Mouse (Mus musculus): ENCODE results near the gene Gm47841. TPM values are rescaled to one million over a fixed set of nuclear protein-coding genes. Genes with fewer than 3 reads are reported as not detected.

Gene Gm47841
- polyA plus RNA-seq (2015; fragmentation: Nextera tagmentation; extraction: Ambion mirVana), result 0.14 TPM in 1 of 2 replicates, not detected in the other

- peak within 1 kb of the TSS; percentile 54 for H3K9ac ChIP-seq (replicated peaks)
- H3K36me3 ChIP-seq, result peaks cover under 1% of the 10 kb centered on the region; the same call in 1 of the 2 replicates
- H3K4me1 ChIP-seq, result peaks cover 17% of the 10 kb centered on the region
- H3K4me2 ChIP-seq, result peak within 1 kb of the TSS; percentile 94
- no peak for ATAC-seq (ENCODE audit: low FRiP score)
- 2% methylated on average over 21 of the region's 23 CpGs for WGBS
- no peaks in the 10 kb centered on the region for H3K9me3 ChIP-seq (replicated peaks)
- no peak within 1 kb of the TSS for H3K27ac ChIP-seq (replicated peaks)
- peak within 1 kb of the TSS; percentile 47 for H3K4me3 ChIP-seq (replicated peaks)
- peaks cover 70% of the 10 kb centered on the region for H3K27me3 ChIP-seq (replicated peaks)
These were observed at the start of gene Gm47841 for GRCm38 (mm10) chr15:101047194-101047555. Gene Gm47841 (minus strand): TSS chr15:101047397.

- Histone ChIP-seq H3K36me3 (no peaks in the 10 kb centered on the region), H3K9me3 (replicated peaks) (no peaks in the 10 kb centered on the region), H3K4me2 (no peak overlapping the region), H3K27ac (replicated peaks) (no peak overlapping the region), H3K9ac (replicated peaks) (no peak overlapping the region), H3K27me3 (replicated peaks) (no peaks in the 10 kb centered on the region), H3K4me1 (peaks cover 30% of the 10 kb centered on the region), H3K4me3 (replicated peaks) (no peak overlapping the region)
- ATAC-seq (ENCODE audit: low FRiP score), result no peak
- WGBS, result 44% methylated on average over 3 of the region's 3 CpGs
These were observed 48.2 kb upstream of the Gm47841 start for GRCm38 (mm10) chr15:101095392-101095791.

GRCm38 (mm10) chr15:101094979-101095378, 47.8 kb upstream of the Gm47841 start:
- H3K4me2 ChIP-seq, result no peak overlapping the region
- H3K36me3 ChIP-seq, result no peaks in the 10 kb centered on the region
- no peak overlapping the region for H3K9ac ChIP-seq (replicated peaks)
- no peaks in the 10 kb centered on the region for H3K9me3 ChIP-seq (replicated peaks)
- H3K27me3 ChIP-seq (replicated peaks), result no peaks in the 10 kb centered on the region
- WGBS, result 63% methylated on average over 9 of the region's 9 CpGs
- no peak overlapping the region for H3K4me3 ChIP-seq (replicated peaks)
- ATAC-seq (ENCODE audit: low FRiP score), result no peak
- H3K27ac ChIP-seq (replicated peaks), result no peak overlapping the region
- H3K4me1 ChIP-seq, result peaks cover 30% of the 10 kb centered on the region

- ATAC-seq (ENCODE audit: low FRiP score), result no peak
- WGBS, result 44% methylated on average over 6 of the region's 6 CpGs
- H3K27ac ChIP-seq (replicated peaks), result no peak overlapping the region
These were observed 46.8 kb upstream of the Gm47841 start for GRCm38 (mm10) chr15:101093988-101094387.

GRCm38 (mm10) chr15:101092829-101093648, 45.8 kb upstream of the Gm47841 start:
- no peak overlapping the region for H3K4me3 ChIP-seq (replicated peaks)
- peak; percentile 77 for ATAC-seq (ENCODE audit: low FRiP score)
- 9% methylated on average over 25 of the region's 25 CpGs for WGBS
- H3K36me3 ChIP-seq, result no peaks in the 10 kb centered on the region
- no peak overlapping the region for H3K9ac ChIP-seq (replicated peaks)
- no peaks in the 10 kb centered on the region for H3K9me3 ChIP-seq (replicated peaks)
- H3K27ac ChIP-seq (replicated peaks), result peak overlapping the region; percentile 64
- no peaks in the 10 kb centered on the region for H3K27me3 ChIP-seq (replicated peaks)
- H3K4me2 ChIP-seq, result peak overlapping the region; percentile 29
- H3K4me1 ChIP-seq, result peaks cover 25% of the 10 kb centered on the region

More at GRCm38 (mm10) chr15:101093988-101094387, 46.8 kb upstream of the Gm47841 start:
- no peaks in the 10 kb centered on the region for H3K27me3 ChIP-seq (replicated peaks)
- H3K36me3 ChIP-seq, result no peaks in the 10 kb centered on the region
- no peak overlapping the region for H3K9ac ChIP-seq (replicated peaks)
- no peak overlapping the region for H3K4me3 ChIP-seq (replicated peaks)
- H3K4me2 ChIP-seq, result no peak overlapping the region
- no peaks in the 10 kb centered on the region for H3K9me3 ChIP-seq (replicated peaks)
- H3K4me1 ChIP-seq, result peaks cover 30% of the 10 kb centered on the region

GRCm38 (mm10) chr15:101092121-101092828, 45.1 kb upstream of the Gm47841 start:
- ATAC-seq (ENCODE audit: low FRiP score), result peak; percentile 21; the same call in 1 of the 2 replicates
- H3K9me3 ChIP-seq (replicated peaks), result no peaks in the 10 kb centered on the region
- WGBS, result 21% methylated on average over 14 of the region's 14 CpGs
- H3K4me3 ChIP-seq (replicated peaks), result no peak overlapping the region
- no peak overlapping the region for H3K9ac ChIP-seq (replicated peaks)
- H3K4me2 ChIP-seq, result peak overlapping the region; percentile 29
- peaks cover 21% of the 10 kb centered on the region for H3K4me1 ChIP-seq
- H3K36me3 ChIP-seq, result no peaks in the 10 kb centered on the region
- peak overlapping the region; percentile 57 for H3K27ac ChIP-seq (replicated peaks)
- no peaks in the 10 kb centered on the region for H3K27me3 ChIP-seq (replicated peaks)

- Histone ChIP-seq H3K4me1 (peaks cover 21% of the 10 kb centered on the region), H3K4me2 (no peak overlapping the region), H3K27ac (replicated peaks) (no peak overlapping the region), H3K4me3 (replicated peaks) (no peak overlapping the region), H3K9me3 (replicated peaks) (no peaks in the 10 kb centered on the region), H3K36me3 (no peaks in the 10 kb centered on the region), H3K9ac (replicated peaks) (no peak overlapping the region), H3K27me3 (replicated peaks) (no peaks in the 10 kb centered on the region)
- WGBS, result 92% methylated on average over 8 of the region's 8 CpGs
- ATAC-seq (ENCODE audit: low FRiP score), result no peak
These were observed 44.4 kb upstream of the Gm47841 start for GRCm38 (mm10) chr15:101091551-101091950.

GRCm38 (mm10) chr15:101088291-101088690, 41.1 kb upstream of the Gm47841 start:
- H3K27me3 ChIP-seq (replicated peaks), result no peaks in the 10 kb centered on the region
- H3K27ac ChIP-seq (replicated peaks), result no peak overlapping the region
- no peak overlapping the region for H3K4me2 ChIP-seq
- H3K4me3 ChIP-seq (replicated peaks), result no peak overlapping the region
- 28% methylated on average over 4 of the region's 4 CpGs for WGBS
- peaks cover 12% of the 10 kb centered on the region for H3K4me1 ChIP-seq
- no peak; the same call in 1 of the 2 replicates for ATAC-seq (ENCODE audit: low FRiP score)
- H3K9ac ChIP-seq (replicated peaks), result no peak overlapping the region
- H3K9me3 ChIP-seq (replicated peaks), result no peaks in the 10 kb centered on the region
- H3K36me3 ChIP-seq, result no peaks in the 10 kb centered on the region

GRCm38 (mm10) chr15:101086956-101087355, 39.8 kb upstream of the Gm47841 start:
- no peak for ATAC-seq (ENCODE audit: low FRiP score)
- Histone ChIP-seq H3K27me3 (replicated peaks) (no peaks in the 10 kb centered on the region; the same call in 1 of the 2 replicates), H3K4me2 (no peak overlapping the region), H3K9ac (replicated peaks) (no peak overlapping the region), H3K4me3 (replicated peaks) (no peak overlapping the region), H3K9me3 (replicated peaks) (no peaks in the 10 kb centered on the region), H3K4me1 (no peaks in the 10 kb centered on the region), H3K27ac (replicated peaks) (no peak overlapping the region), H3K36me3 (no peaks in the 10 kb centered on the region)
- 65% methylated on average over 3 of the region's 3 CpGs for WGBS

GRCm38 (mm10) chr15:101086451-101086850, 39.3 kb upstream of the Gm47841 start:
- 79% methylated on average over 9 of the region's 9 CpGs for WGBS
- Histone ChIP-seq H3K27ac (replicated peaks) (no peak overlapping the region), H3K4me1 (no peaks in the 10 kb centered on the region), H3K27me3 (replicated peaks) (no peaks in the 10 kb centered on the region; the same call in 1 of the 2 replicates), H3K9ac (replicated peaks) (no peak overlapping the region), H3K4me3 (replicated peaks) (no peak overlapping the region), H3K36me3 (no peaks in the 10 kb centered on the region), H3K4me2 (no peak overlapping the region), H3K9me3 (replicated peaks) (no peaks in the 10 kb centered on the region)
- no peak for ATAC-seq (ENCODE audit: low FRiP score)

GRCm38 (mm10) chr15:101084499-101084898, 37.3 kb upstream of the Gm47841 start:
- Histone ChIP-seq H3K36me3 (no peaks in the 10 kb centered on the region), H3K9me3 (replicated peaks) (no peaks in the 10 kb centered on the region), H3K4me3 (replicated peaks) (no peak overlapping the region), H3K27me3 (replicated peaks) (no peaks in the 10 kb centered on the region; the same call in 1 of the 2 replicates), H3K4me1 (0 out of 2 replicates have a peak, but pooled peaks cover 9% of the 10 kb centered on the region), H3K9ac (replicated peaks) (no peak overlapping the region), H3K4me2 (no peak overlapping the region), H3K27ac (replicated peaks) (no peak overlapping the region)
- ATAC-seq (ENCODE audit: low FRiP score), result no peak
- WGBS, result 86% methylated on average over 10 of the region's 10 CpGs

Measured in neural tube, embryonic 15.5 days (tissue).